Mouse (Mus musculus): Measurements from ENCODE around the gene Ehmt2.
A peak's percentile ranks its signal among the peaks of the same experiment; 100 is the strongest.

The Ehmt2 gene

DNA sequence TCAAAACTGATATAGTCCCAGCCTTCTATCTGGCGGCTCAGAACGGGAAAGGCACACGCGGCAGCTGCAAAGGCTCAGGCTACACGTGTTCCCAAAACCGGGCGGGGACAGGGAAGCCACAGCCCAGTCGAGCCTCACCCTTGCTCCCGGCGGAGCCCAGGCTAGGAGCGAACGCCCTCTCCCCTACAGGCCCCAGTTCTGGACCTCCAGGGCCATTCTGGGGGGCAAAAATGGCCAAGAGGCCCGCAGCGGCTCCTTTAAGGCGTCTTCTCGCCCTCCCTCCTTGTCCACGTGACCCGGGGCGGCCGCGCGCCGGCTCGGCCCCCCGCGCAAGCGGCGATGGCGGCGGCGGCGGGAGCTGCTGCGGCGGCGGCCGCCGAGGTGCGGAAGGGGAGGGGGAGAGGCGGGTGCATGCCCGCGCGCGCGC is at the start of gene Ehmt2, which contains the start of gene C2:
TSS of gene Ehmt2 (plus strand) at position 310 of the 427 bp plus-strand sequence.
TSS of gene C2 (minus strand) at position 106 of the 427 bp plus-strand sequence.
- peak; percentile 88 for DNase-seq (ENCODE audit: inconsistent ontology term)

DNA sequence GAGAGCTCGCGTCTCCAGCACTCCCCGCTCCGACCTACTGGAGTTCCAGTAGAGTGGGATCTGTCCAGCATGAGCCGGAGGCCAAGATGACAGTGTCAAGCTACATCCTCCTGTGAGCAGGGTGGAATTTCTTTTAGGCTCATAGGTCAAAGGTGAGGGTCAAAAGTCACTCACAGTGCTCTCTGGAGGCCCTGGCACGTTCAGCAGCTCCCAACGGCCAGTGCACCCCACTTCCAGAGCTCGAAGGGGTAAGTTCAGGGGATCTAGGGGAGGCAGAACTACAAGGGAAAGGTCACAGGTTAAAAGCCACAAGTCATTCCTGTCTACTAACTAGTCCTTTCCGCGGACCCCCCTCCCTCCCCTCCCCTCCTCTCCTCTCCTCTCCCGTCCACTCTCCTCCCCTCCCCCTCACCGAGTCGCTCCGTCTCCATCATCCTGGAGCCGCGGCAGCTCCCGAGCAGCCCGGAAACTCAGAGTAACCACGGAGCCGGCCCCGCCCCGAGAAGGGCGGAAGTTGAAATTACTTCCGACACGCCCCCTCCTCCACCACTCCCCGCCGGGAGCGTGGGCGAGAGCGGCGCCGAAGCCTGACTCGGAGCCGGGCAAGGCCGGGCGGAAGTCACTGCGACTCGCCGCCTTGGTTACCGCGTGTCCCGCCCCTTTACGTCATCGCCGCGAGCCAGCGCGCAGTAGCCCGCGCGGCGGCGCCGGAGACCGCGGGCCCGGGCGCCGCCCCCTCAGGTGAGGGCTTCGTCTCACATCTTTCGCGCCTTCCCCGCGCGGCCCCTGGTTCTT is 48.4 kb upstream of the Ehmt2 start, which contains the start of the genes Skiv2l and Nelfe:
TSS of gene Skiv2l (minus strand) at position 489 of the 795 bp plus-strand sequence.
TSS of gene Nelfe (plus strand) at position 670 of the 795 bp plus-strand sequence.
- peak; percentile 99 for DNase-seq (ENCODE audit: inconsistent ontology term)

DNA sequence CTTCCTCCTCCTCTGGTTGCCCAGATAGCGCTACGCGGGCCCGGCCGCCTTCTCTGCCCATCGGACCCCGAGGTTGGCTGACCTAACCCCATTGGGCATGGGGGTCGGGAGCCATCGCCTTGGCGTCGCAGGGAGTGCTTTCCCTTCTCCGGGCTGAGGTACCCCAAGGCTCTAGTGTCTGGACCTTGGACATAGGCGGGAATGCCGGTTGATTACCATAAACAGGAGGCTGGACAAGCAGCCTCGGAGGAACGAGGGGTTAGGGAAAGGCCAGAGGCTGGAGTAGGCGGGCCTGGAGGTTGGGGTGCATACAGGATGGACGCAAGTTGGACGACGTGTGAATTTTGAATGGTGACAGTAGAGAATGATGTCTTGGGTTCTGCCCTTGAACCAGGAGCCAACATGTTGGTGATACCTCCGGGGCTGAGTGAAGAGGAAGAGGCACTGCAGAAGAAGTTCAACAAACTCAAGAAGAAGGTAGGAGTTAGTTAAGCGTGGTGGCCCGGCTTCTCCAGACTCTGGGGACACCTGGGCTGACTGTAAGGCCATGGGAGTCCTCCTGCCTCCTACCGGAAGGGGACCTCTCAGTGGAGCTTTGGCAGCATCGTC is 47.6 kb upstream of the Ehmt2 start:
- peak; percentile 15 for DNase-seq (ENCODE audit: inconsistent ontology term)

DNA sequence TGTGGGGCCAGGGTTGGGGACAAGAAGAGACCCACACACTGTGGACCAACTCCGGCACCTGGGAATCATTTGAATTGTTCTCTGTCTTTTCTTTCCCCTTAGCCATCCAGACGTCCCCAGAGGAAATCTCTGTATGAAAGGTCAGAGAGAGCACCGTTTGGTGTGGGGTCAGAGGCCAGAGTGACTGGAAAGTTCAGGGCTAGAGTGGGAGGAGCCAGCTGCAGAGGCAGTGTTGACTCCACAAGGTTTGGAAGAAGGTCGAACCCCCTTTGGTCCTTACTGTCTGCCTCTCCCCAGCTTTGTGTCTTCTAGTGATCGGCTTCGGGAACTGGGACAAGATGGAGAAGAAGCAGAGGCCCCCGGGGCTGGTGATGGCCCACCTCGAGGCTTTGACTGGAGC is 44.8 kb upstream of the Ehmt2 start:
- DNase-seq (ENCODE audit: inconsistent ontology term) = no peak

DNA sequence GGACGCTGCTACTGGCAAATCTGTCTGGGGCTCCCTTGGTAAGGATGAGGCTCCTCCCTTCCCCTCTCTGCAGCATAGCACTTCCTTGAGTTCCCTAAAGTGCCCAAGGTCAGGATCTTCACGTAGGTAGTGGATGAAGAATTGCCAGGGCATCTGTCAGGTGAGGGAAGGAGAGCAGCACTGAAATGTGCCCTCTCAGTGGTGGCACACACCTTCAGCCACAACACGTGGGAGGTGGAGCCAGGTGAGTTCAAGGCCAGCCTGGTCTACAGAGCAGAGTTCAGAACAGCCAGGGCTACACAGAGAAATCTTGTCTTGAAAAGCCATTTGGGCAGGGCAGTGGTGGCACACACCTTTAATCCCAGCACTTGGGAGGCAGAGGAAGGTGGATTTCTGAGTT is 43.5 kb upstream of the Ehmt2 start:
- DNase-seq (ENCODE audit: inconsistent ontology term) = no peak

DNA sequence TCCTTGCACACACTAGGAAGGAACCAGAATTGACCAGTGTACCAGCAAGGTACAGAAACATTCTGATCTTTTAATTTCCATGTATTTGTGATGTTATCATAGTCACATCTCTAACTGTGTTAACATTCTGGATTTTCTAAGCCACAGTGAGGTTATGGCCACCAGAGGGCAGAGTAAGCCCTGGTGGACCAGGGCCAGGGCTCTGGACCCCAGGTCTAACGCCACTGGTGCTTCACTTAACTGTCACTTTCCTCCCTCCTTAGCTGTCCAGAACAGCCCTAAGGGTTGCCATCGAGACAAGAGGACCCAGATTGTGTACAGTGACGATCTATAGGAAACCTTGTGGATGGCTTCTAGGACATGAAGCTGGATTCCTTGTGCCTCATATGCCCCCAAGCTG is 42.4 kb upstream of the Ehmt2 start:
- DNase-seq (ENCODE audit: inconsistent ontology term) = peak; percentile 19

DNA sequence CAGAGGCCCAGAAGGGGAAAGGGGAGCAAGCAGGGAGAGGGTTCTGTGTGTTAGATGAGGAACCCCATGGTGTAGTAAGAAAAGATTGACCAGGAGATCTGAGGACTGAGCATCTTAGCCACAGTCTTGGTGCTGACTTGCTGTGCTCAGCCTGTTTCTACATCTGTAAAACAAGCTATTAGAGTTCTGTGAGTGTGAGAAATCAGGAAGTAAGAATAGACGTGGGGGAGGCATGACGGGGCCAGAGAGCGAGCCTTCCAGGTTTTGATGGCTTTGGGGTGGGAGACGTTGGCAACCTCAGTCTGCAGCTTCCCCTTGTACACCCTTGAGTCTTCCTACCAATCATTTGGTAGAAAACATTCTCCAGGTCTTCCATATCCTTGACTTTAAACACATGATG is 39.6 kb upstream of the Ehmt2 start:
- no peak for DNase-seq (ENCODE audit: inconsistent ontology term)

DNA sequence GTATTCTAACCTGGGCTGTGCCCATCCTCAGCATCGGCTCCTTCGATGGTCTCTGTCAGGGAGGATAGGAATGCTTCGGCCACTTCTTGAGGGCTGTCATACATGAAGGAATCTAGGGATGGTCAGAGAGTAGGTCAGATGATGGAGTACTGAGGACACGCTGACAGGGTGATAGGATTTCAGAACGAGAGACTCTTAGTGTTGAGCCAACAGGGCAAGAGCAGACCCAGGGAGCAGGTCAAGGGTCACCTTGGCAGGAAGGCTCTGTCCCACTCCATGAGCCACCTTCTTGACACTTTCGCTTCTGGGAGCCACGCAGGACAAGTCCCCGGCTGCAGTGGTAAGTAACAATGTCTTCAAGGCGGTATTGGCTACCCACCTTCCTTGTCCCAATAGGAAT is 37.8 kb upstream of the Ehmt2 start:
- DNase-seq (ENCODE audit: inconsistent ontology term) = no peak

DNA sequence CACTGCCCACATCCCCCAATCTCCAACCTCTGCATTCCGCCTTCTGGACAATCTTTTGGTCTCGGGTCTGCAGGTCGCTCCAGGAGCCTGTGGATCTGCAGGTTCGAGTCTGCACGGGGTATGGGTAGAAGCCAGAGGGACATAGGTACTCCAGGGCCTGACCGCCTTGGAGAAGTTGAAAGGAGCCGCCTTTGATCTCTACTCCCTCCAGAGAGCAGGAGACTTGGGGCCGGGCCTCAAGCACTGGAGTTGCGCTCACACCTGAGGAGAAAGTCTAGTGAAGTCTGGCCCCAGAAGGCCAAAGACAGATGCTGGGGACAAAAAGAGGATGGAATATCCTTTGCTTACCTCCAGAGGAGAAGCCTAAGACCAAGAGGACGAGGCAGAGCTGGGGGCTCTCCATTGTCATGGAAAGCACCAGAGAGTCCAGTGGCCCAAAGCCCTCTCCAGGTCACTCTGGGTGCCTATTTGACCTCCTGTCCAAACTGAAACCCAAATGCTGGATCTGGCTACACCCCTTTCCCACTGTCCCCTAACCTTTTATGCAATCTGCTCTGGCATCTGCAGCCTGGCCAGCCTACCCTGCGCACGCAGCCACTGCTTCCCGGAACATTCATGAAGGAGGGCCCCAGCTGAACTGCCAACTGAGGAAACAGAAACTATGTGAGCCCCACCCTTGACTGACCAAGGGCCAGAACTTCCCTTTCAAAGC is 36.4 kb upstream of the Ehmt2 start:
- DNase-seq (ENCODE audit: inconsistent ontology term) = no peak

DNA sequence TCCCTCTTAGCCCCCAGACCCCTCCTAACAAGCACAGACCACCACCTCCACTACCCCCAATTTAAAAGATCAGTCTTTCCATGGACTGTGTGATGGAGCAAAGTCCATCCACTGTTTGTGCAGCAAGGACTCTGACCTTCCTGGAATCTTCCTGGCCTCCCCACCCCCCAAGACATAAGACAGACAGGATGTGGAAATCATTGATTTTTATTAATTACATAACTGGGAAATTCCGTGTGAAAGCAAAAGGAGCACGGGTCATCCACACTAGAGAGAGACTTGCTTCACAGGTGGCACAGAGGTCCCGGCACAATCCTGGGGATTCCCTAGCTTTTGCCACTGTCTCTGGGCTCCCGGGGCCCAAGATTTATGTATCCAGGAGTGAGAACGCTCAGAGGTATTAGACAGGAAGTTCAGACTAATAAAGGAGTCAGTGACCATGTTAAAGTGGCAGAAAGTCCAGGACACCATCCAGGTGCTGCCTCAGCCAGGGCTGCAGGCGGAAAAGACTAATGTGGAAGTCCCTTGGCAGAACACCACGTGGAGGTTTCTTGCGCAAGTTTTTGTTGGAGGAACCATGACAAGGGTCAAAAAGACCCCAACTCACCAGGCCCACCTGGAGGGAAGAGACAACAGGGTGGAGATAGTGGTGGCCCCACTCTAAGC is 35.7 kb upstream of the Ehmt2 start, which contains the start of gene Cfb:
TSS of gene Cfb (minus strand) at position 103 of the 666 bp plus-strand sequence.
- no peak for DNase-seq (ENCODE audit: inconsistent ontology term)

DNA sequence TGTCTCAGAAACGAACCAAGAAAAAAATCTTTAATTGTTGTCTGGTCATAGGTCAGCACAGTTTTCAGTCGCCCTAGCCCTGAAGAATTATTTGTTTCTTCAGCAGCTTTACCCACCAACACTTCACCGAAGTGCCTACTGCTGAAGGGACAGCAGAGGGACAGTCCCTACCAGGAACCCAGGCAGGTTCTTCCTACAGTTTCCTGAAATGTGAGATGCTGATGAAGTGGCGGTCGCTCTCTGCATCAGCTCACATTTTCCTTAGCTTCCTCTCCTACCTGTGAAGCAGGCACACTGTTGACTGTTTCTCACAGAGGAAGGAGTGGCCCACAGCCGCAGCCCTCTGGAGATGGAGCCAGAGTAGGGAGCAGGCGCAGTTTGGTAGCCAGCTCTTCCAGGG is 32.3 kb upstream of the Ehmt2 start:
- DNase-seq (ENCODE audit: inconsistent ontology term) = no peak

DNA sequence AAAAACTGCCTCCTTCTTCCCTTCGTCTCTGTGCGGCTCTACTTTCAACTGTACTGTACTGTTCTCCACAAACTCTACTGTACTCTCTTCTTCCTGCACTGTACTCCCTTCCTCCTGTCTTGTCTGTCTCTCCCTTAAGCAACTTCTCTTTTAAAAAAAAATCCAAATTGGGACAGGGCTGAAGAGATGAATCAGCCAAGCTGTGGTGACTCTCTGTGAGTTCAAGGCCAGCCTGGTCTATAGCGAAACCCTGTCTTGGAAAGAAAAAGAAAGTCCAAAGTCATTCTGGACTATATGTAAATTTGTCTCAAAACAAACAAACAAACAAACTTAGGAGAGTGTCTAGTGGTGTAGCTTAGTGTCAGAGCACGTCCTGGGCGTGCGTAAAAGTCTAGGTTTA is 23.9 kb upstream of the Ehmt2 start:
- no peak for DNase-seq (ENCODE audit: inconsistent ontology term)

DNA sequence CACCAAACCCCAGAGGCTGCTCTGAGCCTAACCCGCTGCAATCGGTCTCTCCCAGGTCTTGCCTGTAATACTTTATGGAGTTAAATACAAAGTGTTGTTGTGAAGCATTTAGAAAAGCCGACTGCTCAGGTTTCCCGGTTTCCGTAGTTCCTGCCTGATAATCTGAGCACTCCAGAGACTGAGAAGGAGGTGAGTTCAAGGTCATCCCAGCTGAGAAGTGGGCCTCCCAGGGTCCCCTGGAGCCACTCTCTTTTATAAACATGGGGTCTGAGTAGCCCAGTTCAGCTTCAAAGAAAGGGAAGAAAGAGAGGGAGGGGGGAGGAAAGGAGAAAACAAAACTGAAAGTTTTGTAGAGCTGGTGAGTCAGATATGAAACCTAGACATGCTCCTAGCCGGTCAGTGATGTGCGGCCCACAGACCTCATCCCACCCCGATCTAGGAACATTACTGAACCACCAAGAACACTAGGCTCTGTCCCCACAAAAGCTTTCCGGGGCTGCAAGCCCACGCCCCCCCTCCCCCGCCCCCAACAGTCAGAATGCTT is 18.9 kb upstream of the Ehmt2 start, which contains the start of gene Zbtb12:
TSS of gene Zbtb12 (plus strand) at position 148 of the 544 bp plus-strand sequence.
- no peak for DNase-seq (ENCODE audit: inconsistent ontology term)

DNA sequence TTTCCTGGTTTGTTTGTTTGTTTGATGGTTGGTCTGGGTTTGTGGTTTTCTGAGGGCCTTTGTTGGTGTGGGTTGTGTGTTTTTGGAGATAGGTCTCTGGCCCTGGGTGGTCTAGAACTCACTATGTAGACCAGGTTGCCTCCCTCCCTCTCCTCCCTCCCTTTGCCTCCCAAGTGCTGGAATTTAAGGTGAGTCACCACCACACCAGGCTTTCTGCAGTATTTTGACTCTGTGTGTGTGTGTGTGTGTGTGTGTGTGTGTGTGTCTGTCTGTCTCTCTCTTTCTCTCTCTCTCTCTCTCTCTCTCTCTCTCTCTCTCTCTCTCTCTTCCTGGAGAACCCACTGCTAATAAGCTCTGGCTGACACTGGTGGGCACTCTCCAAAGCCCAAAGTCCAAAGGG is 17.1 kb upstream of the Ehmt2 start:
- DNase-seq (ENCODE audit: inconsistent ontology term) = no peak

DNA sequence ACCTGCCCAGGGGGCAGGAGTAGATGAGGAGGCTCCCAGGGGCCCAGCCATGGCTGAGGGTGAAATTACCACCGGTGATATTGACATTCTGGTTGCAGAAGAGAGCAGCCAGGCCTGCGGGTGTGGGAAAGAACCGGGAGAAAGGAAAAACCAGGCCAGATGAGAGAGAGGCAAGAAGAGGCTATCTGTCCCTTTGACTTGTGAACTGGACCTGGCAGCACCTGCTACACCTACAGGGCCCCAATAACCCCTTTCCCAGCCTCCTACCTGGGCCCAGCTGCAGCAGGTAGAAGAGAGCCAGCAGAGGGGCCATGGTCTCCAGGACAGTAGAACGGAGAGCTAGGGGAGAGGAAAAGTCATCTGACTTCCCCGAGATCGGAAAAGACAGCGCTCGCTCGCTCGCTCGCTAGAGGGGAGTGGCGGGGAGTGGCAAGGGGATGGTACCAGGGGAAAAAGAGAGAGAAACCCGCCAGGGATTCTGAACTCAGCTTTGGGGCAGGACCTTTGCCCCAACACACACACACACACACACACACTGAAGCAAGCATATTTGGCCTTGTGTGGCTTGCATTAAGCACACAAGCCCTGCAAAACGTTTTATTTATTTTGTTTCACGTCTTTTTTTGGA is 16.5 kb upstream of the Ehmt2 start, which contains the start of gene Gm20547:
TSS of gene Gm20547 (minus strand) at position 360 of the 628 bp plus-strand sequence.
- no peak for DNase-seq (ENCODE audit: inconsistent ontology term)

DNA sequence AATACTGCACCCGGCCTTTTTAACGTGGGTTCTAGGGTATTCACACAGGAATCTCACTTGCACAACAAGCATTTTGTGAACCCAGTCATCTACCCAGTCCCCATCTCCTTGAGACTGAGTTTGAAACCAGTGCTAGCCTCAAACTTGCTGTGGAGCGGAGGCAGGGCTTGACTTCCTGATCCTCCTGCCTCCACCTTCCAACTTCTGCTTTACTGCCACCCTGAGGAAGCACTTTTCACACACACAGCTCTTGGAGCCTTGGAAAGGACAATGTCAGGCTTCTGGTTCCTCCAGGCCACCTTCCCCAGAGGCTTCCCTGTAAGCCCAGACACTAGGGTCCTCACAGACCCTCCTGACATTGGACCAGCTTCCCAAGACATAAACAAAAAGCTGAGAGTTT is 14.9 kb upstream of the Ehmt2 start:
- no peak for DNase-seq (ENCODE audit: inconsistent ontology term)

DNA sequence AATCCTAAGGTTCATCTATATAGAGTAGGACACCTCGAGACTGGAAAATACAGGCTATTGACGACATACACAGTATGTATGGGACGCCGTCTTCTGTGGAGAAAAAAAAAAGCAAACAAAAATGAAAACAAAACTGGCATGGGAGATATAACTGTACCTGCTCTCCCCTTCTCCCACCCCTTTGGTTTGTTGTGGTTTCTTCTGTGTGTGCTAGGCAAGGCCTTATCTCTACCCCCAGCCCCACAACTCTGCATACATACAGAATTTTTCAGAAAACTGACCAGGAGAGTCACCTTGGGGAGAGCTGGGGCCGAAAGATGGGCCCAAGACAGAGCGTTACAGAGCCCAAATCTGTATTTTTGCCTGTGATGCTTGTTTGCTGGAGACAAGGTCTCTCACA is 13.6 kb upstream of the Ehmt2 start:
- no peak for DNase-seq (ENCODE audit: inconsistent ontology term)

DNA sequence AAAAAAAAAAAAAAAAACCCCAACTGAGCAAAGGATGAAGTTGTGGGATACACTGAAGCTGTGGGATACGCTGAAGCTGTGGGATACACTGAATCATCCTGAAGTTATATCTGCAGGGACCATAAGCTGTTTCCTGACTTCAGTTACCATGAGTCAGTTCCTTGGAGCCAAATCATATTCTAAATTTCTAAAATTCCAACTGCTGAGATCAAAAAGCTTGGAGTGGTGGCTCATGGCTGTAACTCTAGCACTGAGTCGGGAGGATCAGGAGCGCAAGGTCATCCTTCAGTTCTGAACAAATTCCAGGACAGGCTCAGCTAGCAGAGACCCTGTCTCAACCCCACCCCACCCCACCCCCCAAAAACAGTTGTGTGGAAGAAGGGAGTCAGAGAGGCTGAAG is 12.7 kb upstream of the Ehmt2 start:
- peak; percentile 60 for DNase-seq (ENCODE audit: inconsistent ontology term)

DNA sequence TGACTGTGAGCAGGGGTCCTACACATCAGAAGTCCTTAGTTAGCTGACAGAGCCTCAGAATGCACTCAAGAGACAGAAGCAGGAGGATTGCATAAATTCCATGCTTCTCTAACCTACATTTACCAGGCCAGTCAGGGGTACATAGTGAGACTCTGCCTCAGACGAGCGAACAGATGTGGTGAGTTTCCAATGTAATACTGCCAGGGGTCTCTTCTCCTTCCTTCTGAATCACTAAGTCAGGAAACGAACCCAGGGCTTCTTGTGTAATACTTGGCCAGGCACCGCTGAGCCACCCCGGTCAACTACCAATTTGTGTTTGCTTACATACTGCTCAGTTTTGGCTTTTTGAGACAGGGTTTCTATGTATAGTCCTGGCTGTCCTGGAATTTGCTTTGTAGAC is 10.3 kb upstream of the Ehmt2 start:
- no peak for DNase-seq (ENCODE audit: inconsistent ontology term)

DNA sequence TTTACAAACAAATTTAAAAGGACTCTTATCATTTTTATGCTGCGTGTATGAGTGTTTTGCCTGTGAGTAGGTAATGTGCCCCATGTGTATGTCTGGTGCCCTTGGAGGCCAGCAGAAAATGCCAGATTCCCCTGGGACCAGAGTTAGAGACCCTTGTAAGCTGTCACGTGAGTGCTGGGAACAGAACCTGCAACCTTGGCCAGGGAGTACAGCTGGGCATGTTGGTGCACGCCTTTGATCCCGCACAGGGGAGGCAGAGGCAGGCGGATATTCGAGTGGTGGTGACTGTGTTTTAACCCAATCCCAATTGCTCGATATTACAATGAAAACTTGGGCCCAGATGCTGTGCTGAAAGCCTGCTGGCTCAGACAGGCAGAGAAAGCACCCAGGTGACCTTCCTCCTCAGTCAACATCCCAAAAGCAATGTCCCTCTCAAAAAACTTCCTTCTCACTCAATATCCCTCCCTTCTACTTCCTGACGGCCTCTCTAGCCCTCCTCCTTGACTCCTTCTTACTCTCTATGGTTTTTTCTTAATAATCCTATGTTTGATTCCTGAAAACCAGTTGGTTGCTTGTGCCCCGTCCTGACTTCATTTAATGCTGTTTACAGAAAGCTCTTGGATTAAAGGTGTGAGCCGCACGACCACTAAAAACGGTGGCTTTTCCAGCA is 8.1 kb upstream of the Ehmt2 start:
- no peak for DNase-seq (ENCODE audit: inconsistent ontology term)
